Mouse (Mus musculus) hindbrain, embryonic 14.5 days (tissue): Measurements from ENCODE around the gene Phactr2. TPM values are rescaled to one million over a fixed set of nuclear protein-coding genes. Genes with fewer than 3 reads are reported as not detected.

Experiments
- ATAC-seq: fragments of 200-750 bp; cut with Nextera tagmentation; 2 replicates; pipeline ENCODE4 v1.8.0; 2017; ENCODE audit warnings: moderate number of reproducible peaks, mild to moderate bottlenecking, moderate TSS enrichment, moderate library complexity; ENCODE audit not compliant: low FRiP score
- DNase-seq: peaks from one replicate; pipeline ENCODE4 v3.0.0-alpha.2; 2015; ENCODE audit warnings: low spot score
- H3K27ac ChIP-seq: fragments of 300-500 bp; sonication (generic); 2 replicates; pipeline ENCODE4 v1.5.1; 2014; ENCODE audit warnings: mild to moderate bottlenecking, moderate library complexity
- H3K27me3 ChIP-seq: fragments of 300-500 bp; sonication (generic); 2 replicates; pipeline ENCODE4 v1.6.1; 2014; ENCODE audit warnings: mild to moderate bottlenecking, low read length, mixed read lengths; ENCODE audit not compliant: control insufficient read depth, insufficient read depth
- H3K36me3 ChIP-seq: fragments of 300-500 bp; sonication (generic); replicated peaks from 2 replicates; pipeline ENCODE4 v1.6.1; 2014; ENCODE audit not compliant: control insufficient read depth, insufficient read depth
- H3K4me1 ChIP-seq: fragments of 300-500 bp; sonication (generic); replicated peaks from 2 replicates; pipeline ENCODE4 v1.6.1; 2014; ENCODE audit warnings: antibody characterized with exemption, low read length, mixed read lengths; ENCODE audit not compliant: control insufficient read depth, insufficient read depth
- H3K4me2 ChIP-seq: fragments of 300-500 bp; sonication (generic); replicated peaks from 2 replicates; pipeline ENCODE4 v1.6.1; 2014; ENCODE audit warnings: mild to moderate bottlenecking, moderate library complexity
- H3K4me3 ChIP-seq: fragments of 300-500 bp; sonication (generic); replicated peaks from 2 replicates; pipeline ENCODE4 v1.5.1; 2014; ENCODE audit warnings: mild to moderate bottlenecking, low read length
- H3K9ac ChIP-seq: fragments of 300-500 bp; sonication (generic); 2 replicates; pipeline ENCODE4 v1.6.1; 2014
- H3K9me3 ChIP-seq: fragments of 300-500 bp; sonication (generic); 2 replicates; pipeline ENCODE4 v1.6.1; 2016; ENCODE audit warnings: low read length; ENCODE audit not compliant: control insufficient read depth
- WGBS: fragments of 180-500 bp; shearing (Covaris S2); extraction: QIAGEN DNeasy Blood & Tissue Kit; methylation state at CpG from one replicate; pipeline ENCODE4 v1.1.7; 2014; 5-methylcytosine and 5-hydroxymethylcytosine counted together
- polyA plus RNA-seq: library from polyadenylated mRNA; unstranded; fragments of >200 nt; fragmentation: Nextera tagmentation; extraction: Ambion mirVana; gene quantifications from 2 replicates; pipeline ENCODE4 v1.2.1, GENCODE M21; 2014

Gene Phactr2
- polyA plus RNA-seq, 1 experiment from 2014 or later = 9.7 TPM

GRCm38 (mm10) chr10:13304641-13305241 is 169.5 kb downstream of the Phactr2 start:
- WGBS = 79% methylated on average over 10 of the region's 10 CpGs
- Histone ChIP-seq H3K27ac (no peak overlapping the region), H3K36me3 (no peaks in the 10 kb centered on the region), H3K9ac (no peak overlapping the region), H3K27me3 (no peaks in the 10 kb centered on the region), H3K4me3 (no peak overlapping the region), H3K4me2 (no peak overlapping the region), H3K4me1 (no peaks in the 10 kb centered on the region), H3K9me3 (no peaks in the 10 kb centered on the region)
- ATAC-seq (no peak), DNase-seq (no peak)

GRCm38 (mm10) chr10:13303271-13304265 is 170.6 kb downstream of the Phactr2 start:
- no peak overlapping the region for H3K4me2 ChIP-seq
- H3K4me3 ChIP-seq = no peak overlapping the region
- H3K9me3 ChIP-seq = no peaks in the 10 kb centered on the region
- WGBS = 83% methylated on average over 13 of the region's 13 CpGs
- H3K36me3 ChIP-seq = no peaks in the 10 kb centered on the region
- ATAC-seq (no peak), DNase-seq (no peak)
- H3K27me3 ChIP-seq = no peaks in the 10 kb centered on the region
- no peak overlapping the region for H3K9ac ChIP-seq
- H3K27ac ChIP-seq = no peak overlapping the region
- no peaks in the 10 kb centered on the region for H3K4me1 ChIP-seq

GRCm38 (mm10) chr10:13300601-13301000 is 173.6 kb downstream of the Phactr2 start:
- no peak for ATAC-seq
- Histone ChIP-seq H3K9ac (no peak overlapping the region), H3K27me3 (no peaks in the 10 kb centered on the region), H3K27ac (no peak overlapping the region), H3K4me3 (no peak overlapping the region), H3K9me3 (no peaks in the 10 kb centered on the region), H3K4me2 (no peak overlapping the region), H3K36me3 (no peaks in the 10 kb centered on the region), H3K4me1 (no peaks in the 10 kb centered on the region)
- no peak for DNase-seq
- WGBS = 84% methylated on average over 6 of the region's 6 CpGs

GRCm38 (mm10) chr10:13300196-13300595 is 174.0 kb downstream of the Phactr2 start:
- no peak for DNase-seq
- H3K9me3 ChIP-seq = no peaks in the 10 kb centered on the region
- H3K36me3 ChIP-seq = no peaks in the 10 kb centered on the region
- no peak overlapping the region for H3K9ac ChIP-seq
- WGBS = 75% methylated on average over 6 of the region's 6 CpGs
- ATAC-seq = no peak
- no peak overlapping the region for H3K27ac ChIP-seq
- H3K4me1 ChIP-seq = no peaks in the 10 kb centered on the region
- no peak overlapping the region for H3K4me2 ChIP-seq
- H3K27me3 ChIP-seq = no peaks in the 10 kb centered on the region
- no peak overlapping the region for H3K4me3 ChIP-seq

- ATAC-seq (no peak), DNase-seq (no peak)
- no peaks in the 10 kb centered on the region for H3K9me3 ChIP-seq
- H3K4me2 ChIP-seq = no peak overlapping the region
- H3K9ac ChIP-seq = no peak overlapping the region
- 89% methylated on average over 2 of the region's 2 CpGs for WGBS
- H3K36me3 ChIP-seq = no peaks in the 10 kb centered on the region
- no peak overlapping the region for H3K27ac ChIP-seq
- no peaks in the 10 kb centered on the region for H3K27me3 ChIP-seq
- no peaks in the 10 kb centered on the region for H3K4me1 ChIP-seq
- H3K4me3 ChIP-seq = no peak overlapping the region
These were observed 179.3 kb downstream of the Phactr2 start for GRCm38 (mm10) chr10:13294886-13295285.

- ATAC-seq (no peak), DNase-seq (no peak)
- WGBS = 8% methylated on average over 2 of the region's 2 CpGs
- H3K27me3 ChIP-seq = no peaks in the 10 kb centered on the region
- no peaks in the 10 kb centered on the region for H3K36me3 ChIP-seq
- H3K27ac ChIP-seq = no peak overlapping the region
- H3K4me1 ChIP-seq = no peaks in the 10 kb centered on the region
- no peaks in the 10 kb centered on the region for H3K9me3 ChIP-seq
- no peak overlapping the region for H3K9ac ChIP-seq
- H3K4me3 ChIP-seq = no peak overlapping the region
- no peak overlapping the region for H3K4me2 ChIP-seq
These were observed 182.2 kb downstream of the Phactr2 start for GRCm38 (mm10) chr10:13292026-13292425.

GRCm38 (mm10) chr10:13289252-13289961 is 184.8 kb downstream of the Phactr2 start:
- no peak overlapping the region for H3K9ac ChIP-seq
- no peaks in the 10 kb centered on the region for H3K36me3 ChIP-seq
- H3K27ac ChIP-seq = no peak overlapping the region
- H3K27me3 ChIP-seq = no peaks in the 10 kb centered on the region
- 77% methylated on average over 8 of the region's 8 CpGs for WGBS
- ATAC-seq (no peak), DNase-seq (no peak)
- no peaks in the 10 kb centered on the region for H3K9me3 ChIP-seq
- no peaks in the 10 kb centered on the region for H3K4me1 ChIP-seq
- no peak overlapping the region for H3K4me2 ChIP-seq
- H3K4me3 ChIP-seq = no peak overlapping the region

- Histone ChIP-seq H3K9me3 (no peaks in the 10 kb centered on the region), H3K9ac (no peak overlapping the region), H3K4me1 (no peaks in the 10 kb centered on the region), H3K36me3 (no peaks in the 10 kb centered on the region), H3K27me3 (no peaks in the 10 kb centered on the region), H3K27ac (no peak overlapping the region), H3K4me3 (no peak overlapping the region), H3K4me2 (no peak overlapping the region)
- ATAC-seq = no peak
- DNase-seq = no peak
- WGBS = 94% methylated on average over 5 of the region's 5 CpGs
These were observed 185.9 kb downstream of the Phactr2 start for GRCm38 (mm10) chr10:13288296-13288695.

GRCm38 (mm10) chr10:13283441-13283840 is 190.8 kb downstream of the Phactr2 start:
- Histone ChIP-seq H3K36me3 (no peaks in the 10 kb centered on the region), H3K9me3 (no peaks in the 10 kb centered on the region), H3K27me3 (no peaks in the 10 kb centered on the region), H3K27ac (no peak overlapping the region), H3K4me3 (no peak overlapping the region), H3K4me1 (no peaks in the 10 kb centered on the region), H3K4me2 (no peak overlapping the region), H3K9ac (no peak overlapping the region)
- WGBS = 86% methylated on average over 4 of the region's 4 CpGs
- DNase-seq (no peak), ATAC-seq (no peak)
